Mouse (Mus musculus) heart, postnatal 4 days (tissue): ENCODE measurements around the gene Nckap5. TPM values are rescaled to one million over a fixed set of nuclear protein-coding genes. Genes with fewer than 3 reads are reported as not detected.
A peak's percentile ranks its signal among the peaks of the same experiment; 100 is the strongest.

Source experiments
- DNase-seq: peaks from one replicate; pipeline ENCODE4 v3.0.0; 2021
- total RNA-seq, 2 experiments: library from RNA; stranded (reverse); gene quantifications; 2 replicates each; pipeline ENCODE4 v1.2.3; 2021

The Nckap5 gene
- total RNA-seq, 2 experiments from 2014 or later, result 19.1 to 20.4 TPM

DNA sequence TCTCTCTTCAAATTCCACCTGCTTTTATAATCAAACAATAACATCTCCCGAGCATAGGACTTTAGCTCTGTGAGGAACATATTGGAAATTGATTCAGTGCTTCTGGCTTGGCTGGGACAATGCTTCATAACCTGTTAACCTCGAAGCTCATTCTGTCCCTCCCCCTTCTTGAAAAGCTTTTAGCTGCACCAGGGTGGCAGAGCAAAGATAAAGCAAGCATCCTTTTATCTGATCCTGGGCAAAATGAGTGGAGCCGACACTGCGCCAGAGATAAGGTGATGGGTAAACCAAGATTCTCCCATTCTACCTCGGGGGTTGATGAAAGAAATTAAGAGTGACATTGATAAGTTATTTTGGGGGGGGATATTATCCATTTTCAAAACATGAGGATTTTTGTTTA is 824.9 kb downstream of the Nckap5 start:
- no peak for DNase-seq

DNA sequence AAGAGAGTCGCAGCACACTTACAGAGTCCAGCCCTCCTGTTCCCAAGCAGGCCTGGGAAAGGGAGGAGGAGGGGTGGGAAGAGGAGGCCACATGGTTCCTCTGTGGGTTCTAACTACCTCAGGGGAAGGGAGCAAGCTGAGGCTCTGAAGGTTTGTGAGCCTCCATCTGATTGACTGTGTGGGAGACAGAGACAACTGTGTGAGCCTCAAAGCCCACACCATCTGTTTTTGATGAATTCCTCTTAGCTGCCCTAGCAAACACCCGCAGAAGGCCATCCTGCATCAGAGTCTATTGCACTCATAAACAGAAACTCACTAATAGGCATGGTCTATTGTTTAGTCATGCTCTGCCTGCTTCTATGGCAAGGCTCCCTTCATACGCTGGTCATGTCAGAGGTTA is 834.1 kb downstream of the Nckap5 start:
- DNase-seq, result no peak

GRCm38 (mm10) chr1:125987803-125988202 is 842.8 kb downstream of the Nckap5 start:
- no peak for DNase-seq

GRCm38 (mm10) chr1:125984570-125984969 is 846.0 kb downstream of the Nckap5 start:
- DNase-seq, result no peak

GRCm38 (mm10) chr1:125974649-125975048 is 856.0 kb downstream of the Nckap5 start:
- no peak for DNase-seq

DNA sequence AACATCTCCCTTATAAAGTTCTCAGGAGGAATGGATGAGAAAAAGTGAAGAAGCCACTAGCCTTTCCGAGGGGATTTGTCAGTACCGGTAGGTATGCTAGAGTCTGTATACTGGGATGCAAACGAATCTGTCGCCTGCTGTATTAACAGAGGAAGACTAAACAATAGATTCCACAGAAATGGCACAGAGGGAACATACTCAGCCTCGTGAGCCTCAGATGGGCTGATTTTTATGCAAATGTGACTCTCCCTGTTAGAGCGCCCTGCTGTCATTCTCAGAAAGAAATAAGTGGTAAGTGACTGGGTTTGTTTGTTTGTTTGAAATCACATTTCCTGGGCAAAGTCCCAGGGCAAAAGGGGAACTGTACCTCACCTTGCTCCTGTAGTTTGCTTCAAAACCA is 858.7 kb downstream of the Nckap5 start:
- no peak for DNase-seq

DNA sequence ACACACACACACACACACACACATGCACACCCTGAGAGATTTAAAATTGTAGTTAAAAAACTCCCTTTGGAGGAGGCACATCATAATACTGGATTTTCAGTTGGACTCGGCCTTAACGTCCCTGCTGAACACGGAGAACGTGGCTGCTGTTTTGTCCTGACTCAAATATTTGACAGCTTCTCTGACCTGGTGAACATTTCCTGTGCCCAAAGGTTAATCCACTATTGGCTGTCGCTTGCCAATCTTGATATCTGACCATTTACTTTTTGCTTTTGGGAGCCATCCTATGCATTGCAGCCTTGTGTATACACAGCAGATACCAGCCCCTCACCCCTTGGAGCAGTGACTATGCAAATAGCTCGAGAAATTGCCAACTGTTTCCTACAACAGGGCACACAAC is 862.9 kb downstream of the Nckap5 start:
- DNase-seq, result no peak

DNA sequence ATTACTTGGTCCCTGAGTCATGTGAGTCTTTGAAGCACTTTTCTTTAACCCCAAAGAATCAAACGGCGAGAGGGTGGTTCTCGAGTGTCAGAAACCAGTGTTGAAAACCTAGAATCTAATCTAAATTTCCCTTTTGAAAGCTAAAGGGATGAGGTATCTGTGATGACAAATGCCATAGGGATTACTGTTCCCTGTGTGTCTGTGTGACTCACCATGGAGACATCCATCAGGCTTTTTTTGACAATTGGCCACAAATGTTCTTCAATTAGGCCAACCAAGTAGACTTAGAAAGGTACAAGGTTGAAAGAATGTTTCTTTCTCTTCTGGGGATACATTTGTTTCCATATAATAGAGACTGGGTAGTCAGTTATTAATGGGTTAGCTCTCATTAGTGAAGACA is 879.6 kb downstream of the Nckap5 start:
- no peak for DNase-seq

GRCm38 (mm10) chr1:125949076-125949475 is 881.5 kb downstream of the Nckap5 start:
- no peak for DNase-seq

DNA sequence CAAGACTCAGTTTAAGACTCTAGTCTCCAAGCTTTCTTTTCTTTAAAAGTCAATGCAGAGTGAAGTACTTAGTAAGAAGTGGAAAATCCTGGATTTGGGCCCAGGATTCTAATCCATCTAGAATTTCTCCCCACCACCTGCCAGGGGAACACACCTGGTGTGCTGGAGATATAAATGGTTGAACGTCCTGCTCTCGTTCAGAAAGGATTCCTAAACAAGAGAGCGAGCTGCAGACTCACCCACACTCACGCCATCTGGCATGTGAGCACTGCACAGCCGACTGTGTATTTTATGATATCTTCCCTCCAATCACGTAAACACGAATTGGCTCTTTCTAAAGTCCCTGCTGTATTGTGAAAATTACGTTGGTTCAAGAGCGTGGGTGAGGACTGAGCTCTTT is 885.5 kb downstream of the Nckap5 start:
- no peak for DNase-seq

DNA sequence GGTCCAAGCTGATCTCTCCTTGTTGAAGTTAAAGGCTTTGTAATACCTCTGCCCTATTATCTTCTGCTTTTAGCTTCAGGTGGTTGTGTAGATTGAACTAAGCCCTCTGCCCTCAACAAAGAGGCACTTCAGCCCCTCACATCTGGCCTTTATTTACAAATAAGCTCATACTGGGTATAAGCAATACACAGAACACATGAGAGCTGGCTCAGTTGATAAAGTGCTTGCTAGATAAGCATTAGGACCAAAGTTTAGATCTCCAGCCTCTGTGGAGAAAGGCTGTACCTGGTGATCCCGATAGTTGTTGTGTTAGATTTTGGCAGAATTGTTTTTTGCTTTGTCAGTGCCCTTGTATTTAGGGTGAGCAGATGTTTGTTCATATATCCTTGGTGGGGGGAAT is 887.3 kb downstream of the Nckap5 start:
- DNase-seq, result no peak

- no peak for DNase-seq
Observed at GRCm38 (mm10) chr1:125925486-125925885, 905.1 kb downstream of the Nckap5 start.

DNA sequence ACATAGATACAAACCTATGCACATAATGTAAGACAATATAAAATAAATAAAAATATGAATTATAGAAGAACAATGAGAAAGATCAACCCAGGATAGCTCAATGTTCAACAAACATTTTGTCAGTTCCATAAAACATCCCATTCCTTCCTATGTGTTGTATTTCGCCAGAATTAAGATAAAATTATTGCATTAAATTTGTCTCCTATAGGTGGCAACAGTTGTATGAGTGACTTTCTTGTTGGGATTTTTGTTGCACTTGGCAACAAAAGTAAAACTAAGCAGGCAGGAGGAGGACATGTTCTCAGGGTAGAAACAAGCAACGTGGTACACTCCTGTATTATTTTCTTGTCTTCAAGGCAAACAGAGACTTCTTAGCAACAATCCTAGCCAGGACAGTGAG is 907.5 kb downstream of the Nckap5 start:
- no peak for DNase-seq

DNA sequence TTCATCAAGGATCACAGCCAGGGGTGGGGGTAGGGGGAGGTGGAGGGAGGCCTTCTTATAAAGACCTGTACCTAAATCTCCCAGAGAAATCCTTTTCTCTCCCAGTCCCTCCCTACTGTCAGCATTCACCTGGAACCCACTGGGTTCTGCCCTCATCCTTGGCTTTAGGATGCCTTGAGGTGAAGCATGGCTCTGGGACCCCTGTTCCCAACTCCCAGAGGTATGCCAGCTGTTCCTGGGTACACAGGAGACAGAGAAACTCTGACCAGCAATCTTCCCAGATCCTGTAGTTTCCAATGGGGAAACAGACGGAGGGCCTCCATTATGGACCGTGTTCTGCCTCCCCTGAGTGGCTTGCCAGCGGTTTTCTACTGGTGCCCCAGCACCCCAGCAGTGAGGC is 909.9 kb downstream of the Nckap5 start:
- DNase-seq, result no peak

DNA sequence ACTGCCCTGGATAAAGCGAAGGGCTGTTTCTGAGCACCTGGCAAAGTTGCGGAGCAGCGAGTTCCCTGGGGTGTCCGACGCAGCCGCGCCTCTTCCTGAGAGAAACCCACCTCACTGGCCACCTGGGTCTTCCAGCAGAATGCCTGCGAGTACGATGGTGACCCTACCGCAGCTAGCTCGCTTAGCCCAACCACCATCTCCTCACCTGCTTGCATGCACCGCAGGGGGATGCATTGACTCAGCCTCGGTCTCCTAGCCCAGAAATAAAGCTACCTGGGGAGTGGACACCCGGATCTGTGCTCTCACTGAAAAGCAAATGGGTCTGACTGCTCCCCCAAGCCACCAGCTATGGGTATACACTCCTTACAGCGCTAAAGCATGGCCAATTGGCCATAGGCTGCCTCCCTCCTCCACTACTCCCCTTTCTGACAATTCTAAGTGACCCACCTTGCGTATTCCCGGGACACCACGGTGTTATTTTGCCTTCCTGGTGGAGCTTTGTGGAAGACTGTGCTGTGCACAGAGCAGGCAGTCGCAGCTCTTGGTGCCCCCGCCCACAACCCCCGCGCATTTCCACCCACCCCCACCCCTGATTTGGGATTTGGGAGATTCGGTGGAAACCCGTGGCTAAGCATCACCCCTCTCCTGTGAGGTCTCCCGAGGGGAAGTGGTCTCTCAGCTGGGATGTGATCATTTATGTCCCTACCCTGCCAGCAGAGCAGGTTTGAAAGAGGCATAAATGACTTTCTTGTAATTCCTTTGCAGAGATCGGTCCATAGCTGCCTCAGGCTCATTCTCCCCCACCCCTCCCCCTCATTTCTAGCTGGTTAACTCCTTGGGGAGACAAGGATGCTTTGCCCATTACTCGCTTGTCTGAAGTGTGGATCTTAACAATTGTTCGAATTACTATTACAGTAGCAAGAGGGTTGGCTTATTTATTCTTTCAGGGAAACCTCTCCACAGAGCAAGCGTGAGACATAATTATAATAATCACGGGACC is 917.7 kb downstream of the Nckap5 start, which contains the start of gene Lypd1:
TSS of gene Lypd1 (minus strand) at position 501 of the 1,000 bp plus-strand sequence.
- DNase-seq, result no peak

- DNase-seq, result peak; percentile 17
Observed at GRCm38 (mm10) chr1:125911901-125912445, 918.6 kb downstream of the Nckap5 start.

DNA sequence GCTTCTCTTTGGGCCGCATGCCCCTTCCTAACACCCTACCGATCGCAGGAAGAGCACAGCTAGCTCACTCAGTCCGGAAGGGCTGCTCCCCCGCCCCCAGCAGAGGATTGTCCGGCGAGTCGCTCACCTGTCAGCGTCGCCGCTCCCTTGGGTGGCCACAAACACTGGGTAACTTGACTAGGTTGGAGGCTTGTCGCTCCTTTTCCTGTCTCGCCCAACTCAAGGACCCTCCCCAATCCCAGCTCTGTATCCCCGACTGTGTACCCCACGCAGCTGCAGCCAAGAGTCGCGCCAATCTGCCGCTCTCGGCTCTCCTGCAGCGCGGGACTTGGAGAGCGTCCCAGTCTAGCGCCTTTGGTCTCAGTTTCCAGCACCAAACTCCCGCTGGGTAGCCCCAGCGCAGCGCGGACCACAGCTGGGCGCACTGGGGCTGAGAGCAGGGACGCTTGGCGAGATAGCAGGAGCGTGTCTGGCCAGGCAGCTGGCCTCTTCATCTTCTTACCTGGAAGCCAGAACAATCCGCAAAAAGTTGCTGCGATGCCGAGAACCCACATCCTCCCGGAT is 919.2 kb downstream of the Nckap5 start:
- DNase-seq, result peak; percentile 28

DNA sequence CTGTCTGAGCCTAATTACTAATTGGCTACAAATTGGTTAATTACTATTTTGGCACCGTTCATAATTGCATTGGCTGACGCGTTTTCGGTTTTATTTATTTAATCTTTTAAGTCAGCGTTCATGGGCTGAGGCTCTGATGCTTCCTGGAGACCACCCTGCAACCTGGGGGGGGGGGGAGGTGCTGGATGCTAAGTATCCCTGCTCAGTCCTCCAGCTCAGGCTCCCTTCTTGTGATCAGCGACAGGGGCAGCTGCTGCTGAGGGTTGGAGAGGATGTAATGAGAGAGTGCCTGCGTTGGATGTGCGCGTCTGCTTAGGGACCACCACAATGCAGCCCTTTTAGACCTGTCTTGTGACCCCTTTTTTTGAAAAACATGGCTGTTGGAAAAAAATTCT is 919.7 kb downstream of the Nckap5 start:
- no peak for DNase-seq

GRCm38 (mm10) chr1:125910211-125910870 is 920.3 kb downstream of the Nckap5 start:
- peak; percentile 34 for DNase-seq

- no peak for DNase-seq
Observed at GRCm38 (mm10) chr1:125893158-125893557, 937.4 kb downstream of the Nckap5 start.

DNA sequence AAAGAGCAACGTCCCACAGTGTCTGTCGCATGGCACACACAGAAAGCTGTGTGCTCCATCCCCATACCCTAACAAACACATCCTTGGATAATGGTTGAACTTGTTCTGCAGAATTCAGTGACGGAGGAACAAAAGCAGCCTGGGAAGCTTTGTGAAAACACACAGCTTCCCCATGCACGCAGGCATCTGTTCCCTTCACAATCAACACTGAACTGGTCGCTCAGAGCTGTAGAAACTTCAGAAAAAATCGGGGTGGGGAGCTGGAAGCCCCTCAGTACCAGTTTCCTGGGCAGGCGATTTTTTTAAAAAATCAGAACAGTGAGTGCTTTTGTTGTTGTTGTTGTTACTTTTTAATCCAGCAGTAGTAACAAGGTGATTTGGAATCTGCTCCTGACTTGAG is 960.5 kb downstream of the Nckap5 start:
- no peak for DNase-seq
